Mouse (Mus musculus): ENCODE measurements around the gene Hbs1l. TPM values are rescaled to one million over a fixed set of nuclear protein-coding genes. Genes with fewer than 3 reads are reported as not detected.
A peak's percentile ranks its signal among the peaks of the same experiment; 100 is the strongest.
"Not testable (repeated sequence)": the region's sequence is repeated elsewhere in the genome, so short reads cannot be mapped to it uniquely, and the experiment has no call there.

The Hbs1l gene
- total RNA-seq, 4 experiments from 2014 or later, result 62.9 to 78.5 (median 71.0) TPM

- DNase-seq (ENCODE audit: low spot score), result no peak
Measured at GRCm38 (mm10) chr10:21357986-21358385, 62.2 kb downstream of the Hbs1l start.

- DNase-seq (ENCODE audit: low spot score), result no peak
Measured at GRCm38 (mm10) chr10:21359086-21359485, 63.3 kb downstream of the Hbs1l start.

- no peak for DNase-seq (ENCODE audit: low spot score)
Measured at GRCm38 (mm10) chr10:21361871-21362270, 66.1 kb downstream of the Hbs1l start.

- no peak for DNase-seq (ENCODE audit: low spot score)
Measured at GRCm38 (mm10) chr10:21363297-21363696, 67.5 kb downstream of the Hbs1l start.

GRCm38 (mm10) chr10:21364946-21365345 is 69.2 kb downstream of the Hbs1l start:
- DNase-seq (ENCODE audit: low spot score), result no peak

GRCm38 (mm10) chr10:21365897-21366296 is 70.1 kb downstream of the Hbs1l start:
- no peak for DNase-seq (ENCODE audit: low spot score)

- no peak for DNase-seq (ENCODE audit: low spot score)
Measured at GRCm38 (mm10) chr10:21366471-21366870, 70.7 kb downstream of the Hbs1l start.

- no peak for DNase-seq (ENCODE audit: low spot score)
Measured at GRCm38 (mm10) chr10:21367481-21367880, 71.7 kb downstream of the Hbs1l start.

GRCm38 (mm10) chr10:21369586-21369985 is 73.8 kb downstream of the Hbs1l start:
- DNase-seq (ENCODE audit: low spot score), result no peak

GRCm38 (mm10) chr10:21372271-21372670 is 76.5 kb downstream of the Hbs1l start:
- DNase-seq (ENCODE audit: low spot score), result no peak

GRCm38 (mm10) chr10:21376682-21377473 is 81.1 kb downstream of the Hbs1l start, which contains the start of gene Aldh8a1:
Gene Aldh8a1, plus strand, starts transcription at chr10:21377291.
- no peak for DNase-seq (ENCODE audit: low spot score)

GRCm38 (mm10) chr10:21378196-21378944 is 82.6 kb downstream of the Hbs1l start:
- no peak for DNase-seq (ENCODE audit: low spot score)

- DNase-seq (ENCODE audit: low spot score), result peak; percentile 56
Measured at GRCm38 (mm10) chr10:21382914-21383313, 87.1 kb downstream of the Hbs1l start.

GRCm38 (mm10) chr10:21385111-21385663 is 89.4 kb downstream of the Hbs1l start:
- DNase-seq (ENCODE audit: low spot score), result no peak

- no peak for DNase-seq (ENCODE audit: low spot score)
Measured at GRCm38 (mm10) chr10:21389075-21389474, 93.3 kb downstream of the Hbs1l start.

- no peak for DNase-seq (ENCODE audit: low spot score)
Measured at GRCm38 (mm10) chr10:21390440-21390839, 94.7 kb downstream of the Hbs1l start.

GRCm38 (mm10) chr10:21391286-21391685 is 95.5 kb downstream of the Hbs1l start:
- DNase-seq (ENCODE audit: low spot score), result no peak

- DNase-seq (ENCODE audit: low spot score), result no peak
Measured at GRCm38 (mm10) chr10:21393390-21393789, 97.6 kb downstream of the Hbs1l start.

- DNase-seq (ENCODE audit: low spot score), result no peak
Measured at GRCm38 (mm10) chr10:21395426-21396139, 99.8 kb downstream of the Hbs1l start.

- DNase-seq (ENCODE audit: low spot score), result not testable (repeated sequence)
Measured at GRCm38 (mm10) chr10:21398873-21399425, 103.2 kb downstream of the Hbs1l start.

GRCm38 (mm10) chr10:21399622-21400021 is 103.8 kb downstream of the Hbs1l start:
- no peak for DNase-seq (ENCODE audit: low spot score)

All from heart, adult 8-10 months (tissue).